8 mouse cellular contexts compared by ENCODE assay signal in the genomic region with DNA sequence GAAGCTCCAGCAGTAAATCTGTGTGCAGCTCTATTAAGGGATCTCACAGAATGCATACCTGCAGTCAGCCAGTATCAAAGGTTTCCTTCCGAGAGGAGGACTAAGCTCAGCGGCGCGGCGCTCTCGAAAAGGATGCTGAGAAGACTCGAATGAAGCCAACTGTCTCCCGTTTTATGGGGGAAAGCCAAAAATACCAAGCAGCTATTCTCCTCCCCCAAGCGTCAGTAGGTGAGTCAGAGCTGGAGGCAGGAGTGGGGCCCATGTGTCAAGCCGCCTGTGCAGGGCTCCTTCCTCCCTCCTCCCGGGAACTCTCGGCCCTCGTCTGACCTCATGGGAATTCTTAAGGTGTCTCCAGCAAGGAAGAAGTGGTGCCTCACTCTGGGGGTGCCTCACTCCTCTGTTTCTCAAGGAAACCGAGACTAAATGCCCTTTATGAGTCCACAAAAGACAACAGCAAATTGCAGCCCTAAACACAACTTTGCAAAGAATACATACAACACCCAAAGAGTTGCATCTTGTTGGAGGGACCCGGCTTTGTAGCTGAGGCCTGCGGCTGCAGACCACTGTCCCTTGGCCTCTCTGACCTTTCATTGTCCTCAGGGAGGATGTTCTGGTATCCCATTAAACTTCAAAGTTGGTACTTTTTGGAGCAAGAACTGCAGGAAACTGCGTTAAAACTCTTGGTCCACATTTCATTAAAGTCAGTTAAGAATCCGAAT. TPM values are rescaled to one million over a fixed set of nuclear protein-coding genes. Genes with fewer than 3 reads are reported as not detected.
DNase-seq lines count a peak whose midpoint lies in the region; ATAC-seq and TF ChIP-seq lines count a peak whose summit lies in the region.

No protein-coding gene starts in this region.

- ATAC-seq in forebrain, embryonic 14.5 days = no peak
- ATAC-seq in monocyte, adult 5-6 weeks (replicated peaks; ENCODE audit: insufficient number of reproducible peaks, low FRiP score, low TSS enrichment, poor library complexity, severe bottlenecking) = no peak

- H3ac ChIP-seq in myocyte (ENCODE audit: control insufficient read depth, insufficient read length) = peak overlapping the region; percentile 82

- H3K4me3 ChIP-seq in forebrain, embryonic 14.5 days (ENCODE audit: low read depth, low read length) = peak overlapping the region; percentile 64
- peak overlapping the region; percentile 57 for H3K4me3 ChIP-seq in myocyte

- no peak for TF ChIP-seq POLR2A in brain, embryonic 14.5 days (IDR thresholded peaks at IDR 0.05; ENCODE audit: borderline replicate concordance, extremely low read depth, insufficient read depth, insufficient read length, poor library complexity, severe bottlenecking)
- peak; percentile 55 for TF ChIP-seq POLR2A in myocyte (IDR thresholded peaks at IDR 0.05; ENCODE audit: insufficient read length, low read depth)

- no peaks in the 10 kb centered on the region for H3K36me3 ChIP-seq in forebrain, embryonic 14.5 days (ENCODE audit: control insufficient read depth, insufficient read depth, low read length)
- no peaks in the 10 kb centered on the region for H3K36me3 ChIP-seq in myocyte (ENCODE audit: control insufficient read depth, insufficient read depth)

- no peak for TF ChIP-seq CTCF in brain, embryonic 14.5 days (IDR thresholded peaks at IDR 0.05; ENCODE audit: borderline replicate concordance, extremely low read depth, insufficient read depth, insufficient read length)

- DNase-seq in thymus, postnatal 4 days = peak; percentile 15
- DNase-seq in thymus, adult 18-20 months = no peak
- DNase-seq in brain, embryonic 14.5 days (ENCODE audit: low read depth) = peak; percentile 62
- DNase-seq in forebrain, embryonic 14.5 days (ENCODE audit: low spot score) = peak; percentile 58
- DNase-seq in induced T-regulatory cell, adult 2 months (ENCODE audit: low read depth) = peak; percentile 75
- peak; percentile 75 to 80 for DNase-seq in left cerebral cortex, postnatal 36 days (ENCODE audit: low spot score in 2 of 2)

- peak overlapping the region; percentile 87 for H3K4me2 ChIP-seq in forebrain, embryonic 14.5 days (ENCODE audit: low read length)
- H3K4me2 ChIP-seq in myocyte (ENCODE audit: low read depth) = peak overlapping the region; percentile 89

- WGBS in forebrain, embryonic 14.5 days = 4% methylated on average over 18 of the region's 18 CpGs

- no peaks in the 10 kb centered on the region for H3K9me3 ChIP-seq in forebrain, embryonic 14.5 days (replicated peaks; ENCODE audit: control insufficient read depth, low read length)

- intact Hi-C loops in left cerebral cortex, postnatal 36 days (cut with DNase I) = loop anchor here (5.0 kb wide), 1 partner anchor 100 kb away; no protein-coding TSS in a partner anchor

- peaks cover 7% of the 10 kb centered on the region; the same call in 1 of the 2 replicates for H3K4me1 ChIP-seq in forebrain, embryonic 14.5 days (ENCODE audit: control insufficient read depth, insufficient read depth, low read length)

- peak overlapping the region; percentile 78 for H3K9ac ChIP-seq in forebrain, embryonic 14.5 days (ENCODE audit: low read length)

- H3K79me2 ChIP-seq in myocyte (ENCODE audit: control insufficient read depth, insufficient read depth) = peaks cover 39% of the 10 kb centered on the region

- no peak overlapping the region for H3K27ac ChIP-seq in forebrain, embryonic 14.5 days (ENCODE audit: low read depth, low read length)

- H3K27me3 ChIP-seq in forebrain, embryonic 14.5 days (replicated peaks; ENCODE audit: control insufficient read depth, insufficient read depth, low read length) = peaks cover 14% of the 10 kb centered on the region; the same call in 1 of the 2 replicates
- no peaks in the 10 kb centered on the region for H3K27me3 ChIP-seq in myocyte (ENCODE audit: control insufficient read depth, insufficient read depth, insufficient read length)

TF ChIP-seq in myocyte, 11 proteins besides CTCF, POLR2A, EP300 and RAD21:
- TF ChIP-seq E2F4 (IDR thresholded peaks at IDR 0.05; ENCODE audit: insufficient read depth) (no peak), TCF12 (IDR thresholded peaks at IDR 0.05; ENCODE audit: insufficient read depth, poor library complexity, severe bottlenecking) (no peak), REST (IDR thresholded peaks at IDR 0.05; ENCODE audit: insufficient read depth, insufficient read length) (no peak), MYOD1 (IDR thresholded peaks at IDR 0.05; ENCODE audit: control insufficient read depth in 1 of 3, insufficient read length in 2 of 3, low read depth in 2 of 3) (peak in 1 of 3 experiments; percentile 44), MYOG (IDR thresholded peaks at IDR 0.05; ENCODE audit: control insufficient read depth in 1 of 3, insufficient read depth in 1 of 3, insufficient read length in 2 of 3, low read depth in 2 of 3) (peak in 1 of 3 experiments; percentile 55)

RNA-seq across cellular contexts. Expression of gene Dusp14, which starts 2.0 kb away (rescaled TPM):
- polyA plus RNA-seq in brain, embryonic 14.5 days (2012; rRNA removed) = 11.6 and 25.1 TPM in 2 replicates
- 33.3 and 45.7 TPM in 2 replicates for polyA plus RNA-seq in forebrain, embryonic 14.5 days (2014; fragmentation: Nextera tagmentation; extraction: Ambion mirVana)
- 10 to 100 TPM; 77.9 to 79.3 TPM for total RNA-seq in left cerebral cortex, postnatal 36 days (2021)
- 61.1 TPM for polyA plus RNA-seq in myocyte (2012; fragmentation: generic; extraction: Trizol)
- 0.76 to 1.6 TPM in 2 of 3 replicates, not detected in the other for total RNA-seq in monocyte, adult 5-6 weeks (2017)

Comparison
In these comparisons a context has a peak if more than half of its experiments do, and no peak if none do; other contexts are left out.
1. DNase-seq: peak in thymus, postnatal 4 days (single experiment), brain, embryonic 14.5 days (single experiment), forebrain, embryonic 14.5 days (single experiment), induced T-regulatory cell, adult 2 months (single experiment) and left cerebral cortex, postnatal 36 days (2 of 2); none in thymus, adult 18-20 months (0 of 2).